Mouse (Mus musculus) cerebellum, postnatal 36 days (tissue): ENCODE results near the gene E2f3.
A peak's percentile ranks its signal among the peaks of the same experiment; 100 is the strongest.

Source experiments
- DNase-seq, 2 experiments: peaks; one replicate each; pipeline ENCODE4 v3.0.0; 2021 to 2022; ENCODE audit warnings: mixed read lengths in 2 of 2

The E2f3 gene

GRCm38 (mm10) chr13:29985855-29986755, at the start of gene E2f3:
E2f3 (minus strand) TSS chr13:29986063.
- DNase-seq, result peak; percentile 97 to 98

GRCm38 (mm10) chr13:30034540-30034939, 48.7 kb upstream of the E2f3 start:
- no peak for DNase-seq

DNA sequence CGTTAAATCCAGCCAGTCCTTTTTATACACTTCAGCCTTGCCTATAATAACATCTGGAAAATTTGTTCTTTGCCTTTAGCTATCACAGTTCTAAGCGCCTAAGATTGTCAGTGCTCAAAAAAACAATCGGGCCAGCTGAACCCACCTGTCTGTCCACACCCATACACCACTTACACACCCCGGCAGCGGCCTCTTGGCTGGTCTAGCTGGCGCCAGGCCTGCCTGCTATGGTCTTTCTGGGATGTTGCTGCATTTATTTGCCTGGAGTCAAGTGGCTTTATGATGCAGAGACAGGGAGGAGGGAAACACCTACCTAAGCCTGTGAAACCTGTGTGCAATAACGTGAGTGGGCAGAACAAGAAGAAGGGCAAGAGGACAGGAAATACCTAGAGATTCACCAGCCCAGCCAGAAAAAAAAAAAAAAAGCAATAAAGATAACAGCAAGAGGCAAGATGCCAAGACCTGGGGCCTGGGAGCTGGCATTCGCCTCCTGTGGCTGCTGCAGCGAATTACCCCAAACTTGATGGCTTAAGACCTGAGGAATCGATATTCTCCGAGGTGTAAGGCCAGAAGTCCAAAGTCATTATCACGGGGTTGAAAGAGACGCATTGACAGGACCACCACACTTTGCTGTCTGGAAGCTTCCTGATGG, 45.9 kb upstream of the E2f3 start:
- DNase-seq, result peak in 1 of 2 experiments; percentile 16

GRCm38 (mm10) chr13:30027841-30028240, 42.0 kb upstream of the E2f3 start:
- no peak for DNase-seq

GRCm38 (mm10) chr13:30022487-30022886, 36.6 kb upstream of the E2f3 start:
- no peak for DNase-seq

GRCm38 (mm10) chr13:30018573-30018972, 32.7 kb upstream of the E2f3 start:
- no peak for DNase-seq

DNA sequence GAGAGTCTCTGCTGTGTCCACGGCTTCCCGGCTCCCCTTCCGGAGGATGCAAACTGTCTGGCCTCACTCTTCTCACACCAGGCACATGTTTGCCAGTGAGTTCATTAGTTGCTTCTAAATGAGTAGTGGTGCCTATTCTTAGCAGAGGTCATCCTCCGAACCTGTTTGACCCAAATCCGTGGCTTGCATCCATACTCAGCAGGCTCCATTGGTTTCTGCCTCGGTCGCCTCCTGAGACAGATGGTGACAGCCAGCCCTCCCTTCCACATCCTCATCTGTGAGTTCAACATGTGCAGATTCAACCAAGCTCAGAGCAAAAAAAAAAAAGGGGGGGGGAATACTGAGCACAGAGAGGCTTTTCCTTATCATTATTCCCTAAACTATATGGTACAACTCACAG, 31.7 kb upstream of the E2f3 start:
- DNase-seq, result no peak

DNA sequence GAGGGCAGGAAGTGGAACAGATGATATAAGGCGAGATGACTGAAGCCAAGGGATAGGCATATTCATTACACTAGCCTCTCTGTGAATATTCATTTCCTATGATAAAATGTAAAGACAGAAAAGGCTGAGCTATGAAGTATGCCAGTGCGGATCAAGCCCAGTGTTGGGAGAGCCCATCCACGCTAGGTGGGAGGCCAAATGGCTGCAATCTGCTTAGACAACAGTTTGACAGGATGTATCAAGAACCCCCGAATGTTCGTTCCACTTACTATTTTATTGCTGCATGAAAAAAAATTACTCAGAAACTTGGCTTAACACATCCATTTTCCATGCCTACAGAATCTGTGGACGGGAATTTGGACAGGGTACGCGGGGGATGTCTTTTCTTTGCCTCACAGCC, 28.7 kb upstream of the E2f3 start:
- no peak for DNase-seq

DNA sequence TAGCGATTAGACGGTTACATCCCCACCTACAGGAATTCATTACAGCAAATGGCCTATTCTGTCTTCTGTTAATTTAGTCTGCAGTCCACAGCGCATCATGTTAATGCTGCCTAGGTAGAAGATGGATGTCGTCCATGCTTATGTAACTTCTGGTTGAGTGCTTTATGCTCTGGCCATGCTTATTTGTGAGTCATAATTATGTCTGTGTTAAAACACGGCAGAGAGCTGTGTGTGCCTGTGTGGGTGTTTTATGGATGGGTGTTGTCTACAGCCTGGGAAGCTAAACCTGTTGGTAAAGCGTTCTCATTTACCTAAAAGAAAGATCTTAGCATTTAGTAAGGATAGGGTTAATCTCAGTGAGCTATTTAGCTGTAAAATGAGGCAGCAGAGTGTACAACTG, 26.4 kb upstream of the E2f3 start:
- DNase-seq, result no peak

GRCm38 (mm10) chr13:30008738-30009137, 22.9 kb upstream of the E2f3 start:
- no peak for DNase-seq

DNA sequence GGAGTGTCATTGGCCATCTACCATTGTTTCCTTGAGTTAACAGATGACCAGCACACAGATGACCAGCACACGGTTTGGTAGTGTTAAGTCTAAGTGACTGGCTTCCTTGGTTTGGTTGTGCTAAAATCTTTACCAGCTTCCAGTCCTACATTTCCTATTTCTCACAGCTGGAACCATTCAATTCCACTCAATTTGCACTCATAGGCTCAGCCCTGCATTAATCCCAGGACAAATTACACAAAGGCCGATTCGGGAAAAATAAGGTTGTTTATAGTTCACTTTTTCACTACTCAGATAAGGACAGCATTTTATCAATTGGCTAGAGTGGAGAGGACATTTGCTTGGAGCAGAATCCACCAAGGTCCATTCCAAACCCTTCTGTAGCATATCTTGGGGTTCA, 19.6 kb upstream of the E2f3 start:
- DNase-seq, result no peak

GRCm38 (mm10) chr13:30004849-30005248, 19.0 kb upstream of the E2f3 start:
- no peak for DNase-seq

DNA sequence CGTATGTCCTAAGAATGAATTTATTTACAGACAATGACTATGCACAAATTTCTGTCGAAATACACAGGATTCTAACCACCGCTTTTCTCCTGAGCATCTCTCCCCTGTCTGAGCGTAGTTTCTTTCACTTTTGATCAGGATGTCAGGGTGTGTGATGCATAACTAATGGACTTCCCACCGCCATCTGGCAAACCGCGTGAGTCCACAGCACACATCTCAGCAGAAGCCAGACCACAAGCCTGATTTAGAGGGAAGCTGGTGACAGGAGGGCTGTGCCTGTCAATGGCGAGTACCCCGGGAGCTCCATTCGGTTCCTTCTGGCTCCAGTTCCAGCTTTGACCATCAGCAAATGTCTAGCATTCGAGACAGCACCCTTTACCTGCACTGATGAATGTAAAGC, 17.3 kb upstream of the E2f3 start:
- DNase-seq, result peak; percentile 77 to 78

- no peak for DNase-seq
Observed at GRCm38 (mm10) chr13:30001041-30001440, 15.2 kb upstream of the E2f3 start.

GRCm38 (mm10) chr13:29987956-29988355, 2.1 kb upstream of the E2f3 start:
- no peak for DNase-seq

DNA sequence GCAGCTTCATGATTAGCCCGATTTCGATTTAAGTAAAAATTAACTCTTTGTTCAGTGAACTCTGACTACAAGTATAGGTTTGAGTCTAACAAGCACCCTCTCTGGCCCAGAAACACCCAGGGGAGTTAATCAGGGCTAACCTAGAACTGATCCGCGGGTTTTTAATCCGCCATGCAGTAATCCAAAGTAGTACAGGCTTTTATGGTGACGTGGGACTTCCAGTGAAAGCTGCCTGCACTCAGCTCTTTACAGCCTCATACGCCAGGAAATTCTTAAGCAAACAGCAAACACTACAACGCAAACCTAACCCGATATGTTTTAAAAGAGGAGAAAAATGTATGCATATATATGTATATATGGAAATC, 875 bp upstream of the E2f3 start:
- no peak for DNase-seq

DNA sequence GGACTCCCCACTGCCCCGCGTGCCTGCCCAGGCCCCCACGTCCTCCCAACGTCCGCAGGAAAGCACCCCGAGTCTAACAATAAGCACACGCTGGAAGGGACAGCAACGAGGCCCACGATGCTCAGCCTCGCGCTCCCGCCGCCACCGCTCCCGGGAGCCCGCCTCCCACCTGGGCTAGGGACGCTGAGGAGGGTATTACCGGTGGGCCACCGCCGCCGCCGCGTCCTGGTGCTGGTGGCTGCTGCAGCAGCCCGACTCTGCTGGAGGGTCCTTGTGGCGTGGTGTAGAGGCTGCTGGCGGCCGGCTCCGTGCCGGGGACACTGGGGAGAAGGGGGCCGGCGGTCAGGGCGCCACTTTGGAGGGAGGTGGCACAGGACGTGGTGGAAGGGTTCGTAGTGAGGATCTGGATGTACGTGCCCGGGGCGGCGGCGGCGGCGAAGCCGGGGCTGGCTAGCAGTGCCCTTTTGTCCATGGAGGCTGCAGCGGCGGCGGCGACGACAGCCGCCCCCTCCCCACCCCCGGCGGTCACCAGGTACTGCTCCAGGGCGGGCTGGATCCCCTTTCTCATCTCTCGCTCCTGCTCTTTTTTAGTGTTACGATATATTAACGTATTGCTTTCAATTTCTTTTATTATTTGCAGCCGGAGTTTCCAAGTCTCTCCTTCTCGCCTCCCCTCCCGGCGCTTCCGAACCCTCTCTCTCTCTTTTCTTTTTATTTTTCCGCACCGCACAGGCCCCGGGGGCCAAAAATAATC, 585 bp downstream of the E2f3 start:
- peak; percentile 24 to 43 for DNase-seq

DNA sequence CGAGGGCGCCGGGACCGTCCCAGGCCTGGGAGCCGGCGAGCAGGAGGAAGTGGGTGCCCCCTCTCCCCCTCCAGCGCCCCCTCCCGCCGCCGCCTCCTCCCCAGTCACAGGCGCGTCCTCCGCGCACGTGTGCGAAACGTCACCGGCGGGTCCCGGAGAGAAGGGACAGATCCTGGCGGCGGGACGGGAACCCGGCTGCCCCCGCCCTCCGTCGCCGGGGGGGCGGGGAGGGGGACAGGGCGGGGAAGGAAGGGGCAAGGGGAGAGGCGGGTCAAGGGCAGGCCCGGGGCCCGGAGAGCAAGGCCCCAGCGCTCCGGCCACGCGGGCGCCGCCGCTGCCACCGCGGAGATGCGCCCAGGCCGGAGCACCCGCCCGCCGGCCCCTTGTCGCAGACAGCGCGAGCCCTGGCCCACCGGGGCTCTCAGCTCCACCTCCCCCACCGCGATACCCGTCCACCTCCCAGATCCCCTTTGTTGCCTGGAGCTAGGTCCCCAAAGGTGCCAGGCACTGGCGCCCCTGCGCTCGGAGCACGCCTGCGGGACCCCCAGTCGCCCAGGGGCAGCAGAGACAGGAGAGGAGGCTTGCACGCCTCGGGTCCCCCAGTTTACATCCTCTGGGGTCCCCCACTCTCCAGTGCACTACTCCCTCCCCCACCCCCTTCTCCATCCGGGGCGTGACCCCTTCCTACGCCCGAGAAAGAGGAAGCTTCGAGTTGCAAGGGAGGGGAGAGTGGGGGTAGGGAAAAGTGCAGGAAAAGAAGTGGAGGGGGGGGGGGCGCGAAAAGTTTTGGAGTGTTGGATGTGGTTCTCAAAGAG, 1.4 kb downstream of the E2f3 start:
- DNase-seq, result peak; percentile 47 to 72

GRCm38 (mm10) chr13:29983523-29984191, 2.2 kb downstream of the E2f3 start:
- peak in 1 of 2 experiments; percentile 34 for DNase-seq

DNA sequence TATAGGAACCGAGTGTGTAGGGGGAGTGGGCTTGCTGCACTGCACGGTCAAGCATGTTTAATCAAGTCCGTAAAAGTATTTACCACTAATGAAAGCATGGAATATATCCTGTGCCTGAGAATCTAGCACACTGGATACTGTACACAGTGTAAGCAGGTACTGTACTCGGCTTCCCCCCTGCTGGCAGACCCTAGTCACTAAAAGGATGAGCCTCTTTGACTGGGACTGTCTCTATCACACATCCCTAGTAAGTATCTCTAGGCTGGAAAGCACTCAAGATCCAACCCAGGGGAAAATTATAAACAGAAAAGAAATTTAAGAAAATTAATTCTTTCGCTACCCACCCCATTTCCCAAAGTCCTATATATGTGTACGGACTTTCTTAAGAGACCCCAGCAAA, 2.8 kb downstream of the E2f3 start:
- peak; percentile 27 to 36 for DNase-seq

DNA sequence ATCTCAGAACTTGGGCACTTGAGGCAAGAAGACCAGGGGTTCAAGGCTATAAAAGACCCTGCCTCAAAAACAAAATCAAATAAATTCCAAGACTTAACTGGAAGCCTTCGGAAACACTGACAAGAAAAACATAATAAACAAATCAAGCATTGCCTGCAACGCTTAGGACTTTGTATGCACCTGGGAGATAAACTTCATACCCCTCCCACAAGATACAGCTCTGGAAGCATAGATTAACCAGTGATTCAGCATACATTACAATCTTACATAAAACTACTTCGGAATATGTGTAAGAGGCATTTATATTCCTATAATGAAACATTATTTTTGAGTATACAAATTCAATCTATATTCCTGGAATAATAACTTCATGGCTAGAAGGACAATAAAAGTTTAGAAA, 3.5 kb downstream of the E2f3 start:
- DNase-seq, result no peak

DNA sequence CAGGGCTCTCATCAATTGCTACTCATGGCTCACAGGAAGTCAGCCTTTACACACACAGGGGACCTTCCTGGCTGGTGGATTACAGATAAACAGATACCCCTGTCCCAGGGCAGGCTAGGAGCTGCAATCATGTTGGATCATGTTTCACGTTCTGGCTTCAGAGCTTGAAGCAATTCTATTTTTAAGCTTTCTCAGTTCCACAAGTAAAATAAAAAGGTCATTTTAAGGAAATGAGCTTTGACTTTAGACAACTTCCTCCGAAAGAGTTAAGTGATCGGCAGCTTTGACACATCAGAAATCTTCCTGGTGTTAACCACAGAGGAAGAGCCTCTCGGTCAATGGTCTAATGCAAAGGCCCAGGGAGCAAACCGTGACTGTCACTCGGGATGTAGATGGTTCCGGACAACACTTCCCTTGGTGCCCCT, 6.7 kb downstream of the E2f3 start:
- DNase-seq, result no peak
